Mouse (Mus musculus): ENCODE measurements around the gene Ccdc182.

GRCm38 (mm10) chr11:88293631-88294393 is at the start of gene Ccdc182:
- TF ChIP-seq CTCF (conservative IDR thresholded peaks at IDR 0.05; ENCODE audit: low read length) (peak; percentile 13; the same call in 1 of the 2 replicates), POU5F1 (IDR thresholded peaks at IDR 0.05; ENCODE audit: borderline replicate concordance, low read length) (no peak)
